Mouse (Mus musculus) myocyte (in vitro differentiated cells): ENCODE measurements around the gene Lrrc18. TPM values are rescaled to one million over a fixed set of nuclear protein-coding genes. Genes with fewer than 3 reads are reported as not detected.

Source experiments
- H3K27me3 ChIP-seq: one replicate; pipeline ENCODE4 v1.6.1; 2011; ENCODE audit not compliant: control insufficient read depth, insufficient read depth, insufficient read length
- H3K36me3 ChIP-seq: one replicate; pipeline ENCODE4 v1.6.1; 2011; ENCODE audit not compliant: control insufficient read depth, insufficient read depth
- H3K4me2 ChIP-seq: one replicate; pipeline ENCODE4 v1.6.1; 2011; ENCODE audit warnings: low read depth, control low read depth
- H3K4me3 ChIP-seq: one replicate; pipeline ENCODE4 v1.5.1; 2011; ENCODE audit warnings: mild to moderate bottlenecking, control low read depth, moderate library complexity
- H3K79me2 ChIP-seq: one replicate; pipeline ENCODE4 v1.6.1; 2011; ENCODE audit not compliant: control insufficient read depth, insufficient read depth
- H3ac ChIP-seq: one replicate; pipeline ENCODE4 v1.6.1; 2011; ENCODE audit not compliant: control insufficient read depth, insufficient read length
- REST ChIP-seq: IDR thresholded peaks from one replicate; pipeline ENCODE4 v1.6.1; 2011; ENCODE audit warnings: mild to moderate bottlenecking, control low read depth, moderate library complexity; ENCODE audit not compliant: insufficient read depth, insufficient read length
- USF1 ChIP-seq: IDR thresholded peaks from one replicate; pipeline ENCODE4 v1.6.1; 2011; ENCODE audit warnings: low read depth, mild to moderate bottlenecking, control low read depth, moderate library complexity
- polyA plus RNA-seq: library from polyadenylated mRNA; unstranded; fragments of >200 nt; fragmentation: generic; extraction: Trizol; gene quantifications from one replicate; pipeline ENCODE4 v1.2.1, GENCODE M21; 2012; ENCODE audit warnings: missing spikeins

Lrrc18 gene
- polyA plus RNA-seq, 1 experiment: not detected

- no peaks in the 10 kb centered on the region for H3K79me2 ChIP-seq
- no peak overlapping the region for H3ac ChIP-seq
- no peak overlapping the region for H3K4me3 ChIP-seq
- peaks cover 21% of the 10 kb centered on the region for H3K27me3 ChIP-seq
- H3K36me3 ChIP-seq: no peaks in the 10 kb centered on the region
- no peak for TF ChIP-seq USF1
- TF ChIP-seq REST: no peak
- H3K4me2 ChIP-seq: no peak overlapping the region
Observed at GRCm38 (mm10) chr14:33062996-33063395, 71.8 kb downstream of the Lrrc18 start.

Other genes starting within 250 kb of the Lrrc18 start
- 0.05 TPM for gene Tmem273, start 205.4 kb upstream of the Lrrc18 start, polyA plus RNA-seq
- gene Fam170b, start 157.4 kb upstream of the Lrrc18 start, polyA plus RNA-seq: not detected
- not detected for gene Vstm4, start 134.6 kb upstream of the Lrrc18 start, polyA plus RNA-seq
- 0.04 TPM for gene Wdfy4, start 194.1 kb downstream of the Lrrc18 start, polyA plus RNA-seq
- 53.3 TPM for gene Arhgap22, start 222.6 kb downstream of the Lrrc18 start, polyA plus RNA-seq